Mouse (Mus musculus) frontal cortex, adult 2 months (tissue): Measurements from ENCODE around the gene Lin28a. TPM values are rescaled to one million over a fixed set of nuclear protein-coding genes. Genes with fewer than 3 reads are reported as not detected.
"Not testable (repeated sequence)": the region's sequence is repeated elsewhere in the genome, so short reads cannot be mapped to it uniquely, and the experiment has no call there.

Experiments
- DNase-seq, 2 experiments: peaks; one replicate each; pipeline ENCODE4 v3.0.0; 2022; ENCODE audit warnings: low spot score in 1 of 2; ENCODE audit errors: extremely low spot score in 1 of 2
- polyA plus RNA-seq: library from polyadenylated mRNA; depleted of rRNA; stranded (reverse); fragments of >200 nt; gene quantifications from 2 replicates; pipeline ENCODE4 v1.2.3, GENCODE M21; 2012; rRNA removed

Lin28a gene
- polyA plus RNA-seq, 1 experiment, result not detected

DNA sequence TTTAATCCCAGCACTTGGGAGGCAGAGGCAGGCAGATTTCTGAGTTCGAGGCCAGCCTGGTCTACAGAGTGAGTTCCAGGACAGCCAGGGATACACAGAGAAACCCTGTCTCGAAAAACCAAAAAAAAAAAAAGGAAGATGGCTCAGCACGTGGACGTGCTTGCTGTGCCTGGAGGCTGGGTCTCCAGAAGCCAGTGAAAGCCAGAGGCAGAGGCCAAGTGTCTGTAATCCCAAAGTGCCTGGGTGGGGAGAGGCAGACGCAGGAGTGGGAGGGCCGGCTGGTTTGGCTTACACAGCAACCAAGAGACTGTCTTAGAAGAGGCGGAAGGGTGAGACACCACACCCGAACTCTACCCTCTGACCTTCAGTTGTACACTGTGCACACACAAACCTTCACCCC lies 30.4 kb downstream of the Lin28a start:
- not testable (repeated sequence) for DNase-seq

DNA sequence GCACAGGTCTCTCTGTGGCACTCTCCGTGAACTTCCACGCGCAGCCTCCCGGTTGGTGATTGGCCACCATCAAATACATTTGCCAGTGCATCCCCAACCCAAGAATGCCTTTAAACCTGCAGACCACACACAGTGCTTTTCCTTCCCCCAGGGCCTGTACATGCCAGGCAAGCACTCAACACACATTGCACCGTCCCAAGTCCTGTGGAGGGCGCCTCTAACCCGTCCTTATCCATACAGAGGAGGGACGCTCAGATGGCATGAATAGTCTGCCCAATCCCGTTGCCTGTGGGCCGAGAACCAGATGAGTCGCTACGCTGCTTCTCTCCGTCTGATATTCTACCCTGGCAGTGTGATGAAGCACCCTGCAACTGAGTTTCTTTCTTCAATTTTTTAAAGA lies 35.7 kb downstream of the Lin28a start:
- no peak for DNase-seq

DNA sequence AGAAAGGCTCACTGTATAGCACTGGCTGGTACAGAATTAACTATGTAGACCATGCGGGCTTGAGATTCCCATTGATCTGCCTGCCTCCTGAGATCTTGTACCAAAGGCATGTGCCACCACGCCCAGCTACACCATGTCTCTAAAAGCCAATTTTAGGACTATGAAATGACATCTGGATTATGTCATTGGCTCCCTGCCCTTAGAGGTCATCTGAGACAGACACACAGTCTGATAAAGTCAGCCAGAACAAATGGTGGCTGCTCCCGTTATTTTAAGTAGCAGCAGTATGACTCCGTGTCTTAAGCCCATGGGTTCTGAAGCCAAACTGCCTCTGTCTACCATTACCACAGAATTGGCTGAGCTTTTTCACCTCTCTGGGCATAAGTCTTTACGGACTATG lies 38.1 kb downstream of the Lin28a start:
- no peak for DNase-seq

DNA sequence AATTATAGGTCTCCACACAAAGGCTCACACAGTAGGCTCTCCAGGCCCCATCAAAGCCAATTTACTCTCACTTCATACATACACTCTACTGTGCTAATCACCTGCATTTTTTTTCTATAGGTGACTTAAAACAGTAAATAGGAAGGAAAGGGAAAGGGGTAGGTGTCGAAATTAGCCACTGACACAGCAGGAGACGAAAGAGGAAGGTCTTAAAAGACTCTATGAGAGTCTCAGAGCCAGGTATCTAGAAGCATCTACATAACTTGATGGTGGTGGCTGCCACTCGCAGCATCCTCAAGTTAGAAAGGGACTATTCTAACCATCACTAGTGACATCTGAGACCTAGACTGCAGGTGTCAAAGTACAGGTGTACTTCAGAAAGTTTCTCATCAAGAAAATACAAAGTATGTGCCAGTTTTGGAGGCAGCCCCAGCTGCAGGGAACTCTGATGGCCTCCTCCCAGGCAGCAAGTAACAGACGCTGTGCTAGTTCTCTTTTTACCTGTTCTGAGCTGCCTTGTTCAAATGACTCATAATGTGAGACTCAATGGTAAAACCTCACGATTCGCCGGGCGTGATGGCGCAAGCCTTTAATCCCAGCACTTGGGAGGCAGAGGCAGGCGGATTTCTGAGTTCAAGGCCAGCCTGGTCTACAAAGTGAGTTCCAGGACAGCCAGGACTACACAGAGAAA lies 40.5 kb downstream of the Lin28a start:
- DNase-seq, result no peak

DNA sequence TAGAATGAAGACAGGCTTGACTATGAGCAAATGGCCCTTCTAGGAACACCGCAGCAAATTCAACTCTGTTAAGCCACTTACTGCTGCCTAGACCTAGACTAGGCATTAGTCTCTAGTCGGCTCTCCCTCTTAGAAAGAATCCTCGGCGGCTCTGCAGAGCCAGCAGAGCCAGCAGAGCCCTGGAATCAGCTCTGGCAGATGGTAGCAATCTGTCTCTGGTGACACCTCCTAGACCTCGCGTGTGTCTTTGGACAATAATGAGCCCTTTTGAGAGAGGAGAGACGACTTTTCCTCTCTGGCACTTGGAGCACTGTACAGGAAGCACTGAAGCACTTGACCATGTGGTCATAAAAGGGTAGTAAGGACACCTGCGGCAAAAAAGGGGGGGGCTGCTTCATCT lies 46.9 kb downstream of the Lin28a start:
- DNase-seq, result no peak

DNA sequence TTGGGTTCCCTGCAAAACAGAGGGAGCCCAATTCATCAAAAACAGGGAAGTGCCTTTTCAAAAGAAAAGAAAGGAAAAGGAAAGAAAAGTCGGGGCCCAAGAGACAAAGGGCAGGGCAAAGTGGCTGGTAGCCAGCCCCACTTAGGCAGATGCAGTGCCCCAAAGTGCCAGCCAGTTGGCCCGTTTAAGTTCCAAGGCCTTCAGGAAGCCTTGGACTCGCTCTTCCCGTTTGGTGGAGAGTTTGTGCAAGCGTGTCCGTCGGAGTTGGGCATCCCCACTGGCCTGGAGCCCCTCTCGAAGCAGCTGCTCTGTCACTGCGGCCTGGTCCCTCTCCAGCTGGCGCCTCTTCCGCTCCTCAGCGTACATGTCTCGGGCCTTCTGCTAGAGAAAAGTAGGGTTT lies 47.8 kb downstream of the Lin28a start:
- no peak for DNase-seq

DNA sequence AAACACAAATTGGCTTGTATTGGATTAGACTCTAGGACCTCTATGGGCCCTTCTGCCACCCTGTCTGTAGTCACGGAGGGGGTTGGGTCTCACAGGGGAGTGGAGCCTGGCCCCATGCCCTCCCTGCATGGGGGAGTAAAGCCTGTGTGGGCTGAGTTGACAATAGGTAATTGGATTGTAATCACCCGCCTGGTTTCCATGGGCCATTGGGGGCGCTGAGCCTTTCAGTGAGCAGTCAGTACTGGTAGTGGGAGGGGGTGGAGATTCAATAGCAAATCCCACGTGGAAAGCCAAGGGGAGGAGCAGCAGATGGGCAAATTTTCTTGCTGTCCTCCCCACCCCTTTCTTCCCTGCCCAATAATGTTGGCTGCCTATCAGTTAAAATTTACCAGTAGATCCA lies 48.4 kb downstream of the Lin28a start:
- DNase-seq, result peak; percentile 13 to 17

DNA sequence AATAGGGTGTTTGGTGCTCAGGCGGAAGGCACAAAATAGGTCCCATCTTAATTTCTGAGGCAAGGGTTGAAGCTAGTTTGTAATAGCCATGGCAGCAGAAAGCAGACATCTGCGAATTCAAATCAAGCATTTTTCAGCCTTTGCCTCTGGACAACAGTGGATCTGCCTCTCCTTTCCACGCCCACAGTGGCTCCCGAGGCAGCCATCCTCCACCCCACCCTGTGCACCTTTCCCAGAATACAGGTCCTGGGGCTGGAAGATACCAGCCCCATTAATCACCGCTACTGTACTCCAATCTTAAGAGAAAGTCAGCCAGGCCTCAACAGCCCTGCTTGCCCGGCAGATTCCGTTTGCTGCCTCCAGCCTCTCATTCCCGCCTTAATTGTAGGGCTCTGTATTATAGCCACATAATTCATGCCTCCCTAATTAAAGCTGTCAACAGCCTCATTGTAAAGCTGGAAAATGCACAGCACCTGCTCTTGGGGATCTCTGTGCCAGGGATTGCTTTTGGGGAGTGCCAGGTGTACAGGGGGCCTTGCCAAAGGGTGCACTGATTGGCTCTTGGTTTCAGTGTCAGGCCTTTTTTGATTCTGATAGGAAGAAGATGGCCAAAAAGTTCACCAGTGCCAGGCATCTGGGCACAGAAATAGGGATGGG lies 49.4 kb downstream of the Lin28a start:
- DNase-seq, result no peak

DNA sequence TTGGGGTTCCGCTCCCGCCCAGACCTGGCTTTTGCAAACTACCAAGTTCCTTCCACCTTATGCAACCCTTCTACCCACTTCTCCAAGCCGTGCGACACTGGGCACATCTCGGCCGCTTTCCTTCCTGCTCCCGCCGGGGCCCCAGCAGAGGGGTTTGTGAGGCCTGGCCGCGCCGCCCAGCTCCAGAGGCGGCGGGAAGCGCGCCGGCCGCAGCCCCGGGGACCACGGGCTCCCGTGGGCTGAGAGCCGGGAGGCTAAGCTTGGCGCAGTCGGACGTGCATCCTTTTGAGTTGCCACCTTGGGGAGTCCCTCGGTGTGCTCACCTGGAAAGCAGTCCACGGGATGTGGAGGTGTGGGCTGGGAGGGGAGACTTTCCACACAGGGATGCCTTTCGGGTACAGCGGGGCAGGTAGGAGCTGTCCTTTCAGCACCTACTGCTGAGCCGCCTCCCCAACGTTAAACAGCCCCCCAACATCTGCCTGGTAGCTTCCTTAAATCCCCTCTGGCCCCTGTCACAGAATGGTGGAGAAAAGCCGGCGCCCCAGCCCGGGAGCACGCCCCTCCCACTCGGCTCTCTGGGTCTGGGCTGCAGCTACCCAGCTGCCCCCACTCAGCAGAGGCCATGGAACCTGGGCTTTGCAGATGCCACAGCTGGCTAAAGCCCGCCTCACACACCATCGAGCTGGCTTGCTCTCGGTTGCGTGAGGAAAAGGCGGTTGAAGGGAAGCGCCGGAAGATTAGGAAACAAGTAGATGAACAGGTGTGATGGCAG lies 50.3 kb downstream of the Lin28a start, which contains the start of gene Hmgn2:
TSS of gene Hmgn2 (minus strand) at position 501 of the 772 bp plus-strand sequence.
- peak in 1 of 2 experiments; percentile 38 for DNase-seq

DNA sequence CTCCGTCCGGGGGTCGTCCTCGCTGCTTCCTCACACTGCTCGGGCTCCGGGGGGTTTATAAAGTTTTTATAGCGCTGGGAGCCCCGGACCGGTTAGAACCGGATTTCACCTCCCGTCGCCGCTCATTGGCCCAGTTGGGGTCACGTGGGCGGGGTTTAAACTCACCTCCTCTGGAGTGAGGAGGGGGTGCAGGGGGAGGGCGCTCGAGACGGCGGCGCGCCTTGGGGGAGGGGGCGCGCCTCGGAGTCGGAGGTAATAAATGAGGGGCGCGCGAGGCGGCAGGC lies 50.8 kb downstream of the Lin28a start:
- DNase-seq, result peak; percentile 83 to 95

DNA sequence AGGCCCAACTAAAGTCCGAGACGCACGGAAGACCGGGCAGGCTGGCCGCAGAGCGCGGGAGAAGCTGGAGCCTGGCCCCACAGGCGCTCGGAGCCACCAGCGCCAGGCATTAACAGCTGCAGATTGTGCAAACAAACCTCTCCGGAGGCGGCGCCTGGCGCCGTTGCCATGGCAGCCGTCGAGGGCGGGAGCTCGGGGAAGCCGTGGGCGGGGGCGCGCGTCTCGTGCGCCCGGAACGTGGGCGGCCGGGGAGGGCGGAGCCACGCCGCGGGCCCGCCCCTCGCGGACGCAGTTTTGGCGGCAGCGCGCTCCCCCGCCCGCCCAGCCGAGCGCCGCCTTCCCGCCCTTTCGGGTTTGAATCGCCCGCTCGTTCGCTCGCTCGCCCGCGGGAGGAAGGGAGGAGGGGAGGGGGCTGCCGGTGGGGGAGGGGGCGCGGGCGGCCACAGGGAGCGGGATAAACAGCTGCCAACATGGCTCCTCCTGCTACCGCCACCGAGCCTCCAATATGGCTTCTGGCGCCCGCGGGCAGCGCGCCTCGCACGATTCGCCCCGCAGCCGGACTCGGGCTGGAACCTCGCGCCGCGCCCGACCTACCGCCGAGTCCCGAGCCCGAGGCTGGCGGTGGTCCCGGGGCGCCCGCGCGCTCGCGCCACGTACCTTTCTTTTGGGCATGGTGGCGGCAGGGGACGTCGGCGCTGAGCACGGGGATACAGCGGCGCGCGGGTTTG lies 51.3 kb downstream of the Lin28a start:
- DNase-seq, result peak; percentile 92 to 97

DNA sequence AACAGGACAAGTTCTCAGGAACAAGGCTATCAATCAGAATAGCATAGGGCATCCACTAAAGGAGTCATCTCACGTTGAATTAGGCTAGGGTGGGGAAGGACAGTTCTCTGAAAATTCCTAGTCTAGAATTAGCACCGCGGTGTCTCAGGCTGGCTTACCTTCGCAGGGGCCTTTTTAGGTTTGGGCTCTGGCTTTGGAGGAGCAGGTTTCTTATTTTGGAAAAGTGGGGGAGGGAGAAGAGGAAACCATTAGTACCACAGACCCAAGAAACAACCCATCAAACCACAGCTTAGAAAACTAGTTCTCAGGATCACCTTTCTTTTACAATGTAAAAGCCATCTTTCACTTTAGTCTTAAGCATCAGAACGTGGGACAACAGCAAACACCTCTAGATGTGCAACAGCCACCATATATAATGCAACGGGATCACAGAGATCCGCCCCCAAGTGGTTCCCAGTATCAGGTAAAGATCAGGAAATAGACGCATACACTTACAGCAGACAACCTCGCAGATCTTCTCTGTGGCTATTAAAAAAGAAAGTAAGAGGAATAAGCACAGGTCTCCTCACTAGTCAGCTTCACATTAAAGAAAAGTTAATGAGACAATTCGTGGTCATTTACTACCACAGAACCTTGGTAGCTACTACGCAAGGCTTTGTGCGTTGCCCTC lies 52.2 kb downstream of the Lin28a start:
- DNase-seq, result peak in 1 of 2 experiments; percentile 22

DNA sequence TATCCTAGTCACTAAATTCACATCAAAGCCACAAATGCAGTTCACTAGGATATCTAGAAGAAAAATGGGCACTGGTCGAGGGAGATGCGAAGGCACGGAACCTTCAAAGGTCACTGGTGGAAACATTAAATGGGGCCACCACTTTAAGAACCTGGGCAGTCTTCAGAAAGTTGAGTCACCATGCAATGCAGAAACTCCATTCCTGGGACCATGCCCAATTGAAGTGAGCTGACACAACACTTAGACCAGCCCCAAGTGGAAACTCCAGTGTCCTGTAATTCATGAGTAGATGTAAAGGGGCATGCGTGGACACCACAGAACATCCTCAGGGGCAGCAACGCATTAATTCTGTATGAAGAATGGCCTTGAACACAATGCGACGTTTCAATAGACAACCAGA lies 56.1 kb downstream of the Lin28a start:
- DNase-seq, result no peak

DNA sequence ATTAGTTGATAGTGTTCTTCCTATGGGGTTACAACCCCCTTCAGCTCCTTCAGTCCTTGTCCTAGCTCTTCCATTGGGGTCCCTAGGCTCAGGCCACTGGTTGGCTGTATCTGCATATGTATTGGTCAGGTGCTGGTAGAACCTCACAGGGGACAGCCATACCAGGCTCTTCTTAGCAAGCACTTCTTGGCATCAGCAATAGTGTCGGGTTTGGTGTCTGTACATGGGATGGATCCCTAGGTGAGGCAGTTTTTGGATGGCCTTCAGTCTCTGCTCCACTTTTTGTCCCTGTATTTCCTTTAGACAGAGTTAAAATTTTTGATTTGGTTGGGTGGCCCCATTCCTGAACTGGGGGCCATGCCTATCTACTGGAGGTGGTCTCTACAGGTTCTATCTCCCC lies 59.8 kb downstream of the Lin28a start:
- DNase-seq, result no peak

DNA sequence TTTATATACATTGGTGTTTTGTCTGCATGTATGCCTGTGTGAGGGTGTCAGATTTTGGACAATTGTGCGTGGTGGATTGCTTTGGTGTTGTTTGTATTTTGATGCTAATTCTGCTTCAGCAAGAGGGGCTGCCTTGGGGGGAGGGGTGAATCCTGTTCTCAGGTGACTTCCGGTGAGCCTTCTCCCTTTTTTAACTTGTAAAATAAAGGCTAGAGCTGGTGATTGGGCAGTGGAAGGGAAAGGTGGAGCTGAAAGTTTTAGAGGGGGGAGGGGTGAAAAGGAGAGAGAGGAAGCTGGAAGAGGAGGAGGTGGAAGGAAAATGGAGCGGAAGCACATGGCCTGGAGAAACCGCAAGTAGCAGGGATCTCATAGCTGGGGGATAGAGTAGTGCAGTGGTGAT lies 62.3 kb downstream of the Lin28a start:
- DNase-seq, result no peak

Other genes with a start within 250 kb of the Lin28a start
- gene Rps6ka1, start 131.0 kb downstream of the Lin28a start, polyA plus RNA-seq, result 10.8 and 12.8 TPM in 2 replicates
- gene Hmgn2, start 50.2 kb downstream of the Lin28a start, polyA plus RNA-seq, result 204 and 207 TPM in 2 replicates
- gene Dhdds, start 17.9 kb downstream of the Lin28a start, polyA plus RNA-seq, result 54.8 and 56.5 TPM in 2 replicates
- not detected in 2 replicates for gene Zfp683, start 35.0 kb upstream of the Lin28a start, polyA plus RNA-seq
- 2.6 TPM in 2 replicates for gene Crybg2, start 42.0 kb upstream of the Lin28a start, polyA plus RNA-seq
- gene Cd52, start 76.2 kb upstream of the Lin28a start, polyA plus RNA-seq, result 5.6 and 7.1 TPM in 2 replicates
- 42.6 and 43.1 TPM in 2 replicates for gene Ubxn11, start 83.7 kb upstream of the Lin28a start, polyA plus RNA-seq
- 415 and 538 TPM in 2 replicates for gene Sh3bgrl3, start 109.9 kb upstream of the Lin28a start, polyA plus RNA-seq
- 18.1 and 25.0 TPM in 2 replicates for gene Cep85, start 168.3 kb upstream of the Lin28a start, polyA plus RNA-seq
- 0.04 TPM in 1 of 2 replicates, not detected in the other for gene Gm7534, start 184.2 kb upstream of the Lin28a start, polyA plus RNA-seq
- gene Catsper4, start 208.5 kb upstream of the Lin28a start, polyA plus RNA-seq, result 0.10 and 0.19 TPM in 2 replicates
- gene Cnksr1, start 219.6 kb upstream of the Lin28a start, polyA plus RNA-seq, result 0.36 and 0.44 TPM in 2 replicates
- gene E130218I03Rik, start 224.8 kb upstream of the Lin28a start, polyA plus RNA-seq, result not detected in 2 replicates
- 10.0 and 11.3 TPM in 2 replicates for gene Zfp593, start 226.8 kb upstream of the Lin28a start, polyA plus RNA-seq
- gene Gm30191, start 228.1 kb upstream of the Lin28a start, polyA plus RNA-seq, result not detected in 2 replicates
- gene Grrp1, start 235.3 kb upstream of the Lin28a start, polyA plus RNA-seq, result 7.4 and 7.9 TPM in 2 replicates